In genomic region chr19:29470652-29471051, GRCm38 (mm10) we compare ENCODE assay signal across 8 mouse cellular contexts. TPM values are rescaled to one million over a fixed set of nuclear protein-coding genes. Genes with fewer than 3 reads are reported as not detected.
DNase-seq lines count a peak whose midpoint lies in the region; ATAC-seq and TF ChIP-seq lines count a peak whose summit lies in the region.

No protein-coding gene starts in this region.

- no peak for TF ChIP-seq CTCF in intestine, postnatal 0 days (IDR thresholded peaks at IDR 0.05; ENCODE audit: low read depth)

- no peak overlapping the region for H3K9ac ChIP-seq in midbrain, embryonic 14.5 days (replicated peaks; ENCODE audit: low read length)
- no peak overlapping the region for H3K9ac ChIP-seq in midbrain, embryonic 15.5 days
- H3K9ac ChIP-seq in intestine, postnatal 0 days (ENCODE audit: low read depth, low read length): no peak overlapping the region

- no peaks in the 10 kb centered on the region for H3K36me3 ChIP-seq in midbrain, embryonic 14.5 days (ENCODE audit: control insufficient read depth, insufficient read depth, low read length)
- H3K36me3 ChIP-seq in midbrain, embryonic 15.5 days (replicated peaks): no peaks in the 10 kb centered on the region
- no peaks in the 10 kb centered on the region for H3K36me3 ChIP-seq in intestine, postnatal 0 days (ENCODE audit: control insufficient read depth, insufficient read depth)

- peak; percentile 27 for DNase-seq in midbrain, embryonic 14.5 days
- DNase-seq in gastrocnemius, postnatal 10 days: peak; percentile 38
- DNase-seq in lung, postnatal 25 days (ENCODE audit: low spot score): peak; percentile 59
- no peak for DNase-seq in urinary bladder, adult 2 months (ENCODE audit: low spot score)
- DNase-seq in thymus, postnatal 10 days (ENCODE audit: low spot score in 2 of 2): no peak
- no peak for DNase-seq in cerebellum, postnatal 10 days

- H3K4me2 ChIP-seq in midbrain, embryonic 14.5 days (ENCODE audit: low read length): no peak overlapping the region
- H3K4me2 ChIP-seq in midbrain, embryonic 15.5 days: no peak overlapping the region
- 0 out of 2 replicates have a peak overlapping the region, but pooled peaks have one; percentile 9 for H3K4me2 ChIP-seq in intestine, postnatal 0 days (replicated peaks; ENCODE audit: low read depth)

- H3K9me3 ChIP-seq in midbrain, embryonic 14.5 days (ENCODE audit: control insufficient read depth, low read length): no peaks in the 10 kb centered on the region
- no peaks in the 10 kb centered on the region for H3K9me3 ChIP-seq in midbrain, embryonic 15.5 days
- H3K9me3 ChIP-seq in intestine, postnatal 0 days (ENCODE audit: control insufficient read depth): no peaks in the 10 kb centered on the region

- no peaks in the 10 kb centered on the region for H3K4me1 ChIP-seq in midbrain, embryonic 14.5 days (ENCODE audit: control insufficient read depth, insufficient read depth, low read length)
- 0 out of 2 replicates have a peak, but pooled peaks cover 3% of the 10 kb centered on the region for H3K4me1 ChIP-seq in midbrain, embryonic 15.5 days
- H3K4me1 ChIP-seq in intestine, postnatal 0 days (replicated peaks; ENCODE audit: control insufficient read depth, insufficient read depth, low read length): 0 out of 2 replicates have a peak, but pooled peaks cover 26% of the 10 kb centered on the region

- H3K27me3 ChIP-seq in midbrain, embryonic 14.5 days (ENCODE audit: control insufficient read depth, insufficient read depth, low read length): no peaks in the 10 kb centered on the region
- no peaks in the 10 kb centered on the region for H3K27me3 ChIP-seq in midbrain, embryonic 15.5 days (replicated peaks)
- H3K27me3 ChIP-seq in intestine, postnatal 0 days (replicated peaks; ENCODE audit: control insufficient read depth, insufficient read depth, low read length): no peaks in the 10 kb centered on the region

- H3K4me3 ChIP-seq in midbrain, embryonic 14.5 days (replicated peaks; ENCODE audit: low read depth, low read length): no peak overlapping the region
- no peak overlapping the region for H3K4me3 ChIP-seq in midbrain, embryonic 15.5 days
- no peak overlapping the region for H3K4me3 ChIP-seq in intestine, postnatal 0 days (ENCODE audit: low read depth, low read length)

- no peak overlapping the region for H3K27ac ChIP-seq in midbrain, embryonic 14.5 days (replicated peaks; ENCODE audit: low read depth, low read length)
- no peak overlapping the region for H3K27ac ChIP-seq in midbrain, embryonic 15.5 days
- H3K27ac ChIP-seq in intestine, postnatal 0 days (ENCODE audit: low read depth, low read length): peak overlapping the region; percentile 57; the same call in 1 of the 2 replicates

- ATAC-seq in midbrain, embryonic 14.5 days (ENCODE audit: low FRiP score, low TSS enrichment): no peak
- ATAC-seq in midbrain, embryonic 15.5 days (replicated peaks): no peak
- ATAC-seq in intestine, postnatal 0 days: no peak

- 39% methylated on average over 4 of the region's 4 CpGs for WGBS in midbrain, embryonic 14.5 days
- 35% methylated on average over 4 of the region's 4 CpGs for WGBS in midbrain, embryonic 15.5 days
- WGBS in intestine, postnatal 0 days: 17% methylated on average over 4 of the region's 4 CpGs

RNA-seq across cellular contexts. Expression of gene Ric1, which starts 51.4 kb away (rescaled TPM):
- 17.7 and 18.6 TPM in 2 replicates for polyA plus RNA-seq in midbrain, embryonic 14.5 days (2014; fragmentation: Nextera tagmentation; extraction: Ambion mirVana)
- polyA plus RNA-seq in midbrain, embryonic 15.5 days (2015; fragmentation: Nextera tagmentation; extraction: Ambion mirVana): 12.1 and 14.4 TPM in 2 replicates
- 10 to 100 TPM; 28.8 to 36.9 TPM for total RNA-seq in gastrocnemius, postnatal 10 days (2021)
- 10.2 and 12.0 TPM in 2 replicates for polyA plus RNA-seq in intestine, postnatal 0 days (2015; fragmentation: Nextera tagmentation; extraction: Ambion mirVana)
- polyA plus RNA-seq in urinary bladder, adult 2 months (2012; rRNA removed): 11.7 and 14.2 TPM in 2 replicates

RNA-seq across cellular contexts. Expression of gene Pdcd1lg2, which starts 59.9 kb away (rescaled TPM):
- polyA plus RNA-seq in midbrain, embryonic 14.5 days (2014; fragmentation: Nextera tagmentation; extraction: Ambion mirVana): 0.12 TPM in 1 of 2 replicates, not detected in the other
- 0.10 TPM in 1 of 2 replicates, not detected in the other for polyA plus RNA-seq in midbrain, embryonic 15.5 days (2015; fragmentation: Nextera tagmentation; extraction: Ambion mirVana)
- not detected for total RNA-seq in gastrocnemius, postnatal 10 days (2021)
- 0.17 TPM in 1 of 2 replicates, not detected in the other for polyA plus RNA-seq in intestine, postnatal 0 days (2015; fragmentation: Nextera tagmentation; extraction: Ambion mirVana)
- polyA plus RNA-seq in urinary bladder, adult 2 months (2012; rRNA removed): 0.12 and 0.21 TPM in 2 replicates

Comparison
In these comparisons a context has a peak if more than half of its experiments do, and no peak if none do; other contexts are left out.
1. DNase-seq: peak in midbrain, embryonic 14.5 days (single experiment), gastrocnemius, postnatal 10 days (single experiment) and lung, postnatal 25 days (single experiment); none in urinary bladder, adult 2 months (single experiment), thymus, postnatal 10 days (0 of 2) and cerebellum, postnatal 10 days (0 of 2).